Mouse (Mus musculus): ENCODE results near the gene Fbxo10. TPM values are rescaled to one million over a fixed set of nuclear protein-coding genes. Genes with fewer than 3 reads are reported as not detected.
A peak's percentile ranks its signal among the peaks of the same experiment; 100 is the strongest.
"Not testable (repeated sequence)": the region's sequence is repeated elsewhere in the genome, so short reads cannot be mapped to it uniquely, and the experiment has no call there.

The Fbxo10 gene
- polyA plus RNA-seq, 1 experiment from 2014 or later = 17.9 TPM

DNA sequence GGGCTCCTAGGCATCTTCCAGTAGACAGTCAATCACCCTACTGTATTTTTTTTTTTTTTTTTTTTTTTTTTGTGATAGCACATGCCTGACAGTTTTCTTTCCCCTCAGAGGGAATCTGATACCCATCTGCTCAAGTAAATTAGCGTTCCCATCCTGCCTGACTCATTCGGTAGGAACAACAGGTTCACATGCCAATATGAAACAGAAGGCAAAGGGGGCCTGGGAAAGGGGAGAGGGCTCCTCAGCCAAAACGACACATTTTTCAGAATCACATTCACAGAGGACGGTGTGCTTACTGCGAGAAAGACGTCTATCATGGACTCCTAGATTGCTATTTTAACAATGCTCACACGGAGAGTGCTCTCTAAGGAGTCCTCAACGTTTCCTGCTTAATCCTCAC, 917 bp downstream of the Fbxo10 start:
- no peaks in the 10 kb centered on the region for H3K9me3 ChIP-seq (ENCODE audit: low read length)
- peaks cover 20% of the 10 kb centered on the region for H3K4me1 ChIP-seq (ENCODE audit: insufficient read depth, low read length)
- H3K9ac ChIP-seq (replicated peaks; ENCODE audit: low read length) = peak overlapping the region; percentile 98
- no peak for ATAC-seq (ENCODE audit: low FRiP score, low TSS enrichment)
- H3K36me3 ChIP-seq (ENCODE audit: insufficient read depth, low read length) = no peaks in the 10 kb centered on the region
- H3K27me3 ChIP-seq (ENCODE audit: insufficient read depth, low read length) = no peaks in the 10 kb centered on the region
- H3K4me2 ChIP-seq (replicated peaks; ENCODE audit: low read depth, low read length) = peak overlapping the region; percentile 83
- no peak overlapping the region for H3K27ac ChIP-seq (ENCODE audit: low read length)
- WGBS = 3% methylated on average over 8 of the region's 8 CpGs
- H3K4me3 ChIP-seq (ENCODE audit: low read length) = peak overlapping the region; percentile 91

DNA sequence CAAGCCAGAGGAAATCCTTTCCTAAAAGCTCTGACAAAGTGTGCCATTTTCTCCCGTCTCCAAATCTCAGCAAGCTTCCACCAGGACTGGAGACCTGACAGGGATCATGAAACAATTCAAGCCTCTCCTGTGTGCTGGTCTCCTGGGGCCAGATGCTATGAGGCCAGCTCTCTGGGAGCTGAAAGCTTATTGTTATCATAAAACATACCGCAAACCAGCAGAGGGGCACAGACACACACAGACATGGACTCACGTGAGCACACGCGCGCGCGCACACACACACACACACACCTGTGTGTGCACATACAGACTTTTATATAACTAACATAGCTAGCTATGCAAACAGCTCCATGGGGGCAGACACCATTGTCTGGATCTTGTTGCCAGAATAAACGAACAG, 1.5 kb downstream of the Fbxo10 start:
- WGBS = 73% methylated on average over 9 of the region's 9 CpGs
- 0 out of 2 replicates have a peak overlapping the region, but pooled peaks have one; percentile 8 for H3K9ac ChIP-seq (replicated peaks; ENCODE audit: low read length)

DNA sequence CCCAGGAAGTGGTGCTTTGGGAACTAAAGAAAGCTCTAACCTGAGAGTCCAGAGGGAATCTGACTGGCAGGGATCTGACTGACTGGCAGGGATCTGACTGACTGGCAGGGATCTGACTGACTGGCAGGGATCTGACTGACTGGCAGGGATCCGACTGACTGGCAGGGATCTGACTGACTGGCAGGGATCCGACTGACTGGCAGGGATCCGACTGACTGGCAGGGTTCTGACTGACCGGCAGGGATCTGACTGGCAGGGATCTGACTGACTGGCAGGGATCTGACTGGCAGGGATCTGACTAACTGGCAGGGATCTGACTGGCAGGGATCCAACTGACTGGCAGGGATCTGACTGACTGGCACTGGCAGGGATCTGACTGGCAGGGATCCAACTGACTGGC, 3.4 kb downstream of the Fbxo10 start:
- not testable (repeated sequence) for H3K4me2 ChIP-seq (replicated peaks; ENCODE audit: low read depth, low read length); H3K9ac ChIP-seq (replicated peaks; ENCODE audit: low read length); H3K9me3 ChIP-seq (ENCODE audit: low read length); H3K4me3 ChIP-seq (ENCODE audit: low read length); H3K27ac ChIP-seq (ENCODE audit: low read length); H3K36me3 ChIP-seq (ENCODE audit: insufficient read depth, low read length); H3K27me3 ChIP-seq (ENCODE audit: insufficient read depth, low read length); ATAC-seq (ENCODE audit: low FRiP score, low TSS enrichment)
- WGBS = 77% methylated on average over 4 of the region's 4 CpGs
- H3K4me1 ChIP-seq (ENCODE audit: insufficient read depth, low read length) = peaks cover 20% of the 10 kb centered on the region

More for the DNA sequence above, 1.5 kb downstream of the Fbxo10 start:
- peak overlapping the region; percentile 83 for H3K4me2 ChIP-seq (replicated peaks; ENCODE audit: low read depth, low read length)
- no peaks in the 10 kb centered on the region for H3K36me3 ChIP-seq (ENCODE audit: insufficient read depth, low read length)
- no peak overlapping the region for H3K27ac ChIP-seq (ENCODE audit: low read length)
- peaks cover 20% of the 10 kb centered on the region for H3K4me1 ChIP-seq (ENCODE audit: insufficient read depth, low read length)
- no peaks in the 10 kb centered on the region for H3K9me3 ChIP-seq (ENCODE audit: low read length)
- no peak for ATAC-seq (ENCODE audit: low FRiP score, low TSS enrichment)
- no peaks in the 10 kb centered on the region for H3K27me3 ChIP-seq (ENCODE audit: insufficient read depth, low read length)
- H3K4me3 ChIP-seq (ENCODE audit: low read length) = peak overlapping the region; percentile 91

DNA sequence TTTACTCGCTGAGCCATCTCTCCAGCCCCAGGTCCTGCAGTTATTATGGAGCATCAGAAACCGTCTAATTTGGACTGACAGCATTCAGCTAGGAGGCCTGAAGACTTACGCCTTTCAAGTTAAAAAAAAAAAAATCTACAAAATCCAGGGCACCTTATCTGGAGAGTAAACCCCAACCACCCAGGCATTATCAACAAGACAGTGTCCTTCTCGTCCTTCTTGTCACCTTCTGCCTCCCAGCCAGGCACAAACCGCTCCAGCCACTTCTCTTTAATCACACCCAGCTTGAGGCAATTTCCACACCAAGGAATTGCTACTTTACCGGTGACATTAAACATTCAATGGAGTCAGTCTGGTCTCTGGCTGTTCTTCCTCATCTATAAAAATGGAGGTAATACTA, 10.9 kb downstream of the Fbxo10 start:
- 66% methylated on average over 6 of the region's 6 CpGs for WGBS
- no peaks in the 10 kb centered on the region for H3K36me3 ChIP-seq (ENCODE audit: insufficient read depth, low read length)
- H3K4me3 ChIP-seq (ENCODE audit: low read length) = no peak overlapping the region
- no peak overlapping the region for H3K9ac ChIP-seq (replicated peaks; ENCODE audit: low read length)
- H3K9me3 ChIP-seq (ENCODE audit: low read length) = no peaks in the 10 kb centered on the region
- no peaks in the 10 kb centered on the region for H3K27me3 ChIP-seq (ENCODE audit: insufficient read depth, low read length)
- no peak for ATAC-seq (ENCODE audit: low FRiP score, low TSS enrichment)
- no peak overlapping the region for H3K4me2 ChIP-seq (replicated peaks; ENCODE audit: low read depth, low read length)
- H3K4me1 ChIP-seq (ENCODE audit: insufficient read depth, low read length) = peaks cover 11% of the 10 kb centered on the region
- H3K27ac ChIP-seq (ENCODE audit: low read length) = no peak overlapping the region

DNA sequence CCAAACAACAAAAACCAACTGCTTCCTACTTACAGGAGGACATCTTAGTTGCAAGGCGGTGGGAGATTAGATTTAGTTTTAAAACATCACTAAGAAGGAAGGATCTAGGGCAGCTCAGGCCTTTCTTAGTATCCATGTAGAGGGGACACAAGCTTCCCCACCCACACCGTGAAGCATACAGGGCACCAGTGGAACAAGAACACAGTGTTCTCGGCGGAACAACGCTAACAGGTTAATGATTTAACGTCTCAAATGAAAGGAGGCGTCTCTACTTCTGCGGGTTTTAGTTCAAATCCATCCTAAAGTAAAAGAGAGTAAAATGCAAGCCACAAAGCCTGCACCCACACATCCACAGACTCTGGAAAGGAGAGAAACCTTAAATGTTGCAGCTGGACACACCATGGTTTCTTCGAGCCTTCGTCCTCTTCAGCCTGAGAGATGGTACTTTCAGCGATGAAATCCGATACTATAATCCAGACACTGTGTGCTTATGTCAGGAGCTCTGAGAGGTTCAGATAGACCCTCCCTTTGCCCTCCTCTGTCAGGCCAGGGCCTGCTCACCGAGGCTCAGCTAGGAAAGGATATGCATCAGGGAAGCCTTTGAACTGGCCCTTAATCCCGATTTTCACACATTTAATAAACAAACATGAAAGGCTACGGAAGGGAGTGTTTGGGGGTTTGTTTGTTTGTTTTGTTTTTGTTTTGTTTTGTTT, 12.0 kb downstream of the Fbxo10 start:
- Histone ChIP-seq H3K27ac (ENCODE audit: low read length) (peak overlapping the region; percentile 2; the same call in 1 of the 2 replicates), H3K9me3 (ENCODE audit: low read length) (no peaks in the 10 kb centered on the region)
- peak; percentile 51; the same call in 1 of the 2 replicates for ATAC-seq (ENCODE audit: low FRiP score, low TSS enrichment)

DNA sequence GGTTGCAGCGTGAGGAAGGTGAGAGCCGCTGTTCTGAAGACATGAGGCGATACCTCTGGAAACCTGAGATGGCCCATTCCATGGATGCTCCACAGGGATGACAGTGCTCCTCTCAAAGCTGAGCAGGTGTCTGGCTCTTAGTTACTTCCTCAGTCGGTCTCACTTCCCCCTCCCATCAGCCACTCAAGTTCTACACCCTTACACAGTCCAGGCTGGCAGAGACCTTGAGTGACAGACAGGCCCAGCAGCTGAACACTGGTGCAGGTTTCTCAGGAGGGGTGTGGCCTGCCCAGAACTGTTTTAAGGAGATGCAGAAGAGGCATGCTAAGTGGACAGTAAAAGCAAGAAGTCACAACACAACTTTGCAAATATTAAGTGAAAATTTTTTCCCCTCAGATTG, 16.7 kb downstream of the Fbxo10 start:
- Histone ChIP-seq H3K27ac (ENCODE audit: low read length) (no peak overlapping the region), H3K4me1 (ENCODE audit: insufficient read depth, low read length) (peaks cover 7% of the 10 kb centered on the region), H3K4me3 (ENCODE audit: low read length) (no peak overlapping the region), H3K4me2 (replicated peaks; ENCODE audit: low read depth, low read length) (no peak overlapping the region), H3K9ac (replicated peaks; ENCODE audit: low read length) (no peak overlapping the region), H3K9me3 (ENCODE audit: low read length) (no peaks in the 10 kb centered on the region), H3K27me3 (ENCODE audit: insufficient read depth, low read length) (no peaks in the 10 kb centered on the region), H3K36me3 (ENCODE audit: insufficient read depth, low read length) (no peaks in the 10 kb centered on the region)
- WGBS = 86% methylated on average over 4 of the region's 4 CpGs
- ATAC-seq (ENCODE audit: low FRiP score, low TSS enrichment) = no peak

More for the DNA sequence above, 12.0 kb downstream of the Fbxo10 start:
- 49% methylated on average over 15 of the region's 15 CpGs for WGBS
- Histone ChIP-seq H3K4me1 (ENCODE audit: insufficient read depth, low read length) (peaks cover 11% of the 10 kb centered on the region), H3K27me3 (ENCODE audit: insufficient read depth, low read length) (no peaks in the 10 kb centered on the region), H3K4me2 (replicated peaks; ENCODE audit: low read depth, low read length) (no peak overlapping the region), H3K9ac (replicated peaks; ENCODE audit: low read length) (no peak overlapping the region), H3K4me3 (ENCODE audit: low read length) (no peak overlapping the region), H3K36me3 (ENCODE audit: insufficient read depth, low read length) (no peaks in the 10 kb centered on the region)

DNA sequence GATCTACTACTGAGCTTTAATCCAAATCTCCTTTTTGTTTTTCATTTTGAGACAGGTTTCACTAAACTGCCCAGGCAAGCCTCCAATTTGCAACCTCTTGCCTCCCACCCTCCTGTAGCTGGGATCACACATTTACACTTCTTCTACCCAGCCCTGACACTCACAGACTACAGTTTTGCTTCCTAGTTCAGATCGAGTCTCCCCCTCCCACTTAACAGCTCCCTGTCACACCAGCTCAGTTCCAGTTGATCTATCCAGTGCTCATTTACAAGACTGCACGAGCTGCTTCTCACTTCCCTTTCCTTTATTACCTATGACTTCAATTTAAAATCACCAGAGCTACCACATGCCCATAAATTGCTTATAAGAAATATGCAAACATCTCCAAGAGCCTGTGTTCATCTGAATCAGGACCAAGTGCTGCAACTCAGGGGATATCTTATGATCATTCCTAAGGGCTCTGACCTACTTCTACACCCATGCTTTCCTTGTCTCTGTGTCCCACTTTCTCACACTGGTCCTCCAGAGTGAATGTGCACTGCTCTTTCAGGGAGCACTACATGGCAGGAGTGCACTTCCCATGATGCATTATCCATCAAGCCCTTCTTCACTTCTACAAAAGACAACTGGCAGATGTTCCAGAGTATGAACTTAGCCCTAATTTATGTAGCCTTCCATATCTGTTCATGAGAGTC, 18.2 kb downstream of the Fbxo10 start:
- no peaks in the 10 kb centered on the region for H3K9me3 ChIP-seq (ENCODE audit: low read length)
- H3K4me3 ChIP-seq (ENCODE audit: low read length) = no peak overlapping the region
- H3K27me3 ChIP-seq (ENCODE audit: insufficient read depth, low read length) = no peaks in the 10 kb centered on the region
- no peaks in the 10 kb centered on the region for H3K4me1 ChIP-seq (ENCODE audit: insufficient read depth, low read length)
- no peak overlapping the region for H3K4me2 ChIP-seq (replicated peaks; ENCODE audit: low read depth, low read length)
- no peak for ATAC-seq (ENCODE audit: low FRiP score, low TSS enrichment)
- H3K27ac ChIP-seq (ENCODE audit: low read length) = no peak overlapping the region
- H3K9ac ChIP-seq (replicated peaks; ENCODE audit: low read length) = no peak overlapping the region
- H3K36me3 ChIP-seq (ENCODE audit: insufficient read depth, low read length) = peaks cover 11% of the 10 kb centered on the region; the same call in 1 of the 2 replicates
- WGBS = 20% methylated on average over 2 of the region's 2 CpGs

DNA sequence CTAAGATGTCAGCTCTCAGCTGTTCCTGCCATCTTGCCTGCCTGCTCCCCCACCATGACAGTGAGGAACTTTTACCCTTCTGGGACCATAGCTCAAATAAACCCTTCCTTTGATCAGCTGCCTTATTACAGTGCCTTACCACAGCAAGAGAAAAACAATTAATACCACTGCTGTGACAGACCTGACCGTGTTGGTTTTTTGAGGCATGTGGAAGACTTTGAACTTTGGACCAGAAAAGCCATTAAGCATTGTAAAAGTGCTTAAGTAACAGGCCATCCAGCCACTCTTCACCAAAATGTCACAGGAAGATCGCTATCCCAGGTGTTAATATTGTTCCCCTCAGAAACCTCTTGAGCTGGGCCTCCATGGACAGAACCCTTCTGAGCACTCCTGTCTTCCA, 19.8 kb downstream of the Fbxo10 start:
- ATAC-seq (ENCODE audit: low FRiP score, low TSS enrichment) = no peak
- 66% methylated on average over 2 of the region's 2 CpGs for WGBS
- H3K27ac ChIP-seq (ENCODE audit: low read length) = no peak overlapping the region
- no peaks in the 10 kb centered on the region for H3K4me1 ChIP-seq (ENCODE audit: insufficient read depth, low read length)
- no peak overlapping the region for H3K9ac ChIP-seq (replicated peaks; ENCODE audit: low read length)
- no peaks in the 10 kb centered on the region for H3K27me3 ChIP-seq (ENCODE audit: insufficient read depth, low read length)
- no peak overlapping the region for H3K4me2 ChIP-seq (replicated peaks; ENCODE audit: low read depth, low read length)
- no peaks in the 10 kb centered on the region for H3K9me3 ChIP-seq (ENCODE audit: low read length)
- H3K4me3 ChIP-seq (ENCODE audit: low read length) = no peak overlapping the region
- H3K36me3 ChIP-seq (ENCODE audit: insufficient read depth, low read length) = peaks cover 21% of the 10 kb centered on the region; the same call in 1 of the 2 replicates

DNA sequence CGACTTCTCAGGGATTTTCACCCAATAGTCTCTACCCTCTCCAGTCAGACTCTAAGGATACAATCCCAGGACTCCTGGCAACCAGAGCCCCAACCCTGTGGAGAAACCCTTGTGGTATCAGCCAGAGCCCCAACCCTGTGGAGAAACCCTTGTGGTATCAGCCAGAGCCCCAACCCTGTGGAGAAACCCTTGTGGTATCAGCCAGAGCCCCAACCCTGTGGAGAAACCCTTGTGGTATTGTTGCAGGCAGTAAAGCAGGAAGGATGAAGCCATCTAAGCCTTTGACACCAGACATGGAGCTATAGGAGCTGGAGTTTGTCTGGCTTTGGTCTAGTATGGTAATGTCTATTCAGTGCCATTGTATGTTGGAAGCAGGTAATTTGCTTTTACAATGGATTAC, 20.6 kb downstream of the Fbxo10 start:
- H3K9ac ChIP-seq (replicated peaks; ENCODE audit: low read length); H3K27ac ChIP-seq (ENCODE audit: low read length); H3K4me1 ChIP-seq (ENCODE audit: insufficient read depth, low read length); H3K27me3 ChIP-seq (ENCODE audit: insufficient read depth, low read length); H3K4me2 ChIP-seq (replicated peaks; ENCODE audit: low read depth, low read length); ATAC-seq (ENCODE audit: low FRiP score, low TSS enrichment); H3K9me3 ChIP-seq (ENCODE audit: low read length); H3K4me3 ChIP-seq (ENCODE audit: low read length): not testable (repeated sequence)
- 83% methylated on average over 1 of the region's 1 CpGs for WGBS
- peaks cover 21% of the 10 kb centered on the region; the same call in 1 of the 2 replicates for H3K36me3 ChIP-seq (ENCODE audit: insufficient read depth, low read length)

DNA sequence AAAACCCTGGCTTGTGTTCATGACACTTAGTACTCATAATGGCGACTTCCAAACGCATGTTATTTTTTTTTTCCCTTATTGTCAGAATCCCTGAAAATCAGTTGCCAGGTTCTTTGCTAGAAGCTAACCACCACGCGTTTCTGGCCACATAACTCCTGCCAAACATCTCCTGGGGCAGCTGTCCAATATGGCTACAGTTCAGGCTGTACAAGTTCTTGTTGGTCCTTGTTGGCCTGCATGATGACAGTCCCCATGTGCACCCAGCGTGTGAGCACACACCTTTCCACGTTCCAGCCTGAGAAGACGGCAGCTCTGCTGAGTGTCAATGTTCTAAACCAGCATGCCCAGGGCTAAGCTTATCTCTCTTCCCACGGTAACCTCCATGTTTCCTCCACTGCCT, 29.0 kb downstream of the Fbxo10 start:
- Histone ChIP-seq H3K27me3 (ENCODE audit: insufficient read depth, low read length) (no peaks in the 10 kb centered on the region), H3K36me3 (ENCODE audit: insufficient read depth, low read length) (peaks cover 19% of the 10 kb centered on the region; the same call in 1 of the 2 replicates), H3K4me1 (ENCODE audit: insufficient read depth, low read length) (no peaks in the 10 kb centered on the region), H3K4me3 (ENCODE audit: low read length) (no peak overlapping the region), H3K9me3 (ENCODE audit: low read length) (no peaks in the 10 kb centered on the region), H3K4me2 (replicated peaks; ENCODE audit: low read depth, low read length) (no peak overlapping the region), H3K27ac (ENCODE audit: low read length) (no peak overlapping the region), H3K9ac (replicated peaks; ENCODE audit: low read length) (no peak overlapping the region)
- ATAC-seq (ENCODE audit: low FRiP score, low TSS enrichment) = no peak
- WGBS = 85% methylated on average over 8 of the region's 8 CpGs
